Mouse (Mus musculus) cerebellum, adult 8-10 months (tissue): Measurements from ENCODE around the gene Gm47995.

Experiments
- DNase-seq: peaks from one replicate; pipeline ENCODE4 v3.0.0; 2022

Gm47995 gene

GRCm38 (mm10) chr1:151233756-151234155 is 35.5 kb downstream of the Gm47995 start:
- DNase-seq = no peak

GRCm38 (mm10) chr1:151235574-151235973 is 37.3 kb downstream of the Gm47995 start:
- DNase-seq = no peak

GRCm38 (mm10) chr1:151236141-151236930 is 38.1 kb downstream of the Gm47995 start:
- DNase-seq = no peak

- no peak for DNase-seq
These were observed 39.5 kb downstream of the Gm47995 start for GRCm38 (mm10) chr1:151237780-151238179.

- no peak for DNase-seq
These were observed 45.1 kb downstream of the Gm47995 start for GRCm38 (mm10) chr1:151243332-151243731.

- no peak for DNase-seq
These were observed 45.8 kb downstream of the Gm47995 start for GRCm38 (mm10) chr1:151244013-151244412.

- DNase-seq = no peak
These were observed 46.5 kb downstream of the Gm47995 start for GRCm38 (mm10) chr1:151244761-151245160.

- no peak for DNase-seq
These were observed 46.9 kb downstream of the Gm47995 start for GRCm38 (mm10) chr1:151245165-151245564.

GRCm38 (mm10) chr1:151245846-151246245 is 47.6 kb downstream of the Gm47995 start:
- DNase-seq = no peak
